Mouse (Mus musculus): ENCODE measurements around the gene Gm10320.

Gene Gm10320

DNA sequence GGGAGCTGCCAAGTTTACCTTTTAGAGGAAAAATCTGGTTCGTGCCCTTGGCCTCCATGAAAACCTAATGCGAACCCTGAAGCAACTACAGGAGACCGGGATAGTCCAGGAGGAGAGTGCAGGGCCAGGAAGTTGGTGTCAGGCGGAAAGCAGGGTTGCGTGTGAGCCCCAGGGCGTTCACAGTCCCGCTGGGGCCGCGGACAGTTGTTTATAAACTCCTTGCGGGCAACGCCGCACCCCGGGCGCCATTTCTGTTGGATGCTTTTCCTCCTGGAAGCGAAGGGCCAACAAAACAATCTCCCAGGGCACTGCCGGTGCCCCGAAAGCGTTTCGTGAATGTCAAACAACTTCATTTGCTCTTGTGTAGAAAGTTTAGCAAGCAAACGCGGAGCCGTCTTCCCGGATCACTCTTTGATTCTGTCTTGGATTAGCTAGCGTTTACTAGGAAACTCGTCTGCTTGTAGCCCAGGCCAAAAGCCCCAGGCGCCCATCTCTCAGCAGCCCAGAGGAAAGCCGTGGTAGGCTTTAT is 11.1 kb upstream of the Gm10320 start:
- no peak for DNase-seq (ENCODE audit: low spot score in 2 of 2)

DNA sequence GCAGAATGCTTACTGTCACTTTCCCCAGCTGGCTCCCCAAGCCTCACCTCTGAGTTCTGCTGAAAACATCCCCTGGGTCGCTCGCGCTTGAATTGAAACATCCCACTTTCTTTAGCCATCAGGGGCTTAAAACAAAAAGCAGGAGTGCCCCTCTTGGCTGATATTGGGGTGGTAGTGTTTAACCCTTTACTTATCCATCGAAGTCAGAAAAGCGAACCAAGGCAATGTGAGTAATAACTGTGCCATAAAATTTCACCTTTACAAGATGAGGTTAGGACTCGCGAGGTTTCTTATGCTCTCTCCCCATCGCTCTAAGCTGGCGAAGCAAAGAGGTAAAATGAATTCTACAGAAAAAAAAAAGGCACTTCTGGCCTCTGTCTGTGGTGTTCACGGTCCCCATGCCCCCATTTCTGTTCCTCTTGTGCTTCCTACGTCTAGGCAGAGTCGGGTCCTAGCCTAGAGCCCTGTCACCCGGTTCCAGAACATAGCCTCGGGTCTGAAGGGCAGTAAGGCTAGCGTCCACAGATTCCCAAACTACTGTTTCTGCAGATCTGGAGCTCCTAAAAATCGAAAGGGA is 10.5 kb upstream of the Gm10320 start:
- no peak for DNase-seq (ENCODE audit: low spot score in 2 of 2)

DNA sequence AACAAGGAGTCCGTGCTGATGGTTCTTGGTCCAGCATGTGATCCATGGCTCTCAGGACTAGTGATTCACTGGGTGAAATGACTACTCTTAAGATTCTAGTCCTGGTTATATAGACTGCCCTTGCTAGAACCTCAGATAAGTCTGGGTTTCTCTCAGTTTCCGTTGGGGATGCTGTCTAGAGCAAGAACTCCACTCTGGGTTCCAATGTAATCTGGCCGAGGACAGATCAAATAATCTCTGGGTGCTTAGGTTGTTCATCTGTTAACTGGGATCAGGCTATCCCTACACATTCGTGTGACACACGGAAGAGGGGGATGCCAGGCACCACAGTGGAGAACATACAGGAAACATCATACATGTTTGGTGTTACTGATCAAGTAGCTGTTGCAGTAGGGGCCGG is 9.5 kb upstream of the Gm10320 start:
- DNase-seq (ENCODE audit: low spot score in 2 of 2) = no peak

DNA sequence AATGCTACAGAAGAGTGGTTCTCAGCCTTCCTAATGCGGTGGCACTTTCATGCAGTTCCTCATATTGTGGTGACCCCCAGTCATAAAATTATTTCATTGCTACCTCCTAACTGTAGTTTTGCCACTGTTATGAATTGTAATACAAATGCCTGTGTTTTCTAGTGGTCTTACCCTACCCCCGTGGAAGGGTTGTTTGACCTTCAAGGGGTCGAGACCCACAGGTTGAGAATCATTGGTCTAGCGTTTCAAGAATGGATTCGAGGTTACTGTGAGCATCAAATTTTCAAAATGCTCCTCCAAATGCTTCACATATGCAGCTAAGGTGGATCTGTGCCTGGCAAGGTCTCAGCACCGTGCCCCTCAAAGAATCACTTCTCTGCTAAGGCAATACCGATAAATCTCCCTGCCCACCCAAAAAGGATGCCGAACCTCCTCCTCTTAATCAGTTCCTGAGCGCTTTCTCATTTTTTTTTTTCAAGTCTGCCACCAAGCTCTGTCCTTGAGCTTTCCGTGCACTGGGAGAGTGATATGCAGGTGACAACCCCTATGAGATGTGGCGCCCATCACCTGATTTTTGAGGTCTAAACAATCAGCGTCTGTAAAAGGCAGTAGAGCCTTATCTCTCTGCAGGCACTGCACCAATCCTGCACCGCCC is 8.8 kb upstream of the Gm10320 start:
- no peak for DNase-seq (ENCODE audit: low spot score in 2 of 2)

DNA sequence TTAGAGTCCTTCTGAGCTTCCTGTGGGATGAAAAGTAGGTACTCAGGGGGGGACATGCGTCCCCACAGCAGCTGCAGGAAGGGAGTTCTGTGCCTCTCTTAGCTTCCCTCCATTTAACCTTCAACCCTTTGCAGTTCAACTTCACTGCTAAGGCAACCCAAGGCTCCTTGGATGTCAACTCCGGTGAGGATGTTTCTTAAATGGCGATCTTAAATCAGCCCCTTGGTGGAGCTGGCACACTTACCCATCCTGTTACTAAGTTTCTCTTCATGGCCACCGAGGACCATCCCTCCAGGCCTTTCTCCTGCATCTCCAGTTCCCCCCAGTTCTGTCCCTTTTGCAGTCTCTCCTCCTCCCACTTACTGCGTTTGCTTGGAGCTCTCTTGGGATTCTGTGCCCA is 6.8 kb upstream of the Gm10320 start:
- no peak for DNase-seq (ENCODE audit: low spot score in 2 of 2)

DNA sequence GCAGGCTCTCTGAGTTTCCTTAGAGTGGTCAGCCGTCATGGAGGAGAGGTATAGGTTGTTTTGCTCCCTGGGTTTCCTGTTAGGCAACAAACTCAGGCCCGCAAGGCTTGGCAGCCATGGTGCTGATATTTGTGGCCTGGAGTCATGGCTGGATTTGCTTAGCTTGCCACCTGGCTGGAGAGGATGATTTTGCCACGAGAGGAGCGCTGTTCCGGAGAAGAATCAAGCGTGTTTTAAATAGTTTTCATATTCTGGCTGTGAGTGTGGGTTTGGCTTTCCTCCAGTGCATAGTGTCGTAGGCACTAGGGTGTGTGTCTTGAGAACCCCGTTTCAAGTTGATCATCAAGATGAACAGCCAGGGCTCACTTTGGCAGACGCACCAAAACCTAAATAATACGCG is 6.3 kb upstream of the Gm10320 start:
- no peak for DNase-seq (ENCODE audit: low spot score in 2 of 2)

DNA sequence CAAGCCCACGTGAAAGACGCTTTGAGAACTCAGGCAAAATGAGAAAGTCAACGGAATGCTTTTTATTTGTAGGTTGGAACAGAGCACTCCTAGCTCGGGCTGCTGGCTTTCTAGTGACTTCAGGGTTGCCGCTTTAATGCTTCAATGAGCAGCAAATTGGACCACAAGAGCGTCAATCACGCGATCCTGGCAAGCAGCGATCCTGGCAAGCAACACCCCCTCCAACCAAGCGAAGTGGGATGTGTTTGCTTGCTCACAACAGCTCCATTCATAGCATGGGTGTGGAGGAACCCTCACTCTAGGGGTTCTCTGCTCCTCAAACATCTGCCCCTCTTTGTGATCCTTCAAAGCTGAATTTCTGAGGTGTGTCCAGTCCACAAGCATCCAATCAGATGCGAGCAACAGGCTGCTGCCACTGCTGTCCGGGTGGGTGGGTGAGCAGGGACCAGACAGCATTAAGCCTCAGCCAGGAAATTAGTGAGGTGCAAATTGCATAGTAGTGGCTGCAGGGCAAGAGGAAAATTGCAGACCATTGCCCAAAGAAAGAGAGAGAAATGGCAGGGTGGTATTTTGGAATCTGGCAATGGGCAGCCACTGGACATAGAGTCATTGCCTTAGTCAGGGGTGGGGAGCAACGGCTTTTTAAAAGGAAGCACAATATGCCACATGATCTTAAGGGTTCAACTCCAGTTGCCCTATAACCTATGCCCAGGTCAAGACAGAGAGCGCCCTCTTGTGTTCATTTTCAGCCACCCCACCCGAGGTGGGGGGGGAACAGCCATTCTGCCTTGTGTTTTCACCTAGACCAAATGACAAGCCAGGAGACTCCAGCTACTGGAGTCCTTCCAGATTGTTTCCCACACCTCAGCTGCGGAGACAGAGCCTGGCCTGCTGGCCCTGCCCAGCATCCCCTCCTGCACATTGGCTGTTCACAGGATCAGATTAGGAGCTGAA is 5.4 kb upstream of the Gm10320 start:
- DNase-seq (ENCODE audit: low spot score in 2 of 2) = no peak

DNA sequence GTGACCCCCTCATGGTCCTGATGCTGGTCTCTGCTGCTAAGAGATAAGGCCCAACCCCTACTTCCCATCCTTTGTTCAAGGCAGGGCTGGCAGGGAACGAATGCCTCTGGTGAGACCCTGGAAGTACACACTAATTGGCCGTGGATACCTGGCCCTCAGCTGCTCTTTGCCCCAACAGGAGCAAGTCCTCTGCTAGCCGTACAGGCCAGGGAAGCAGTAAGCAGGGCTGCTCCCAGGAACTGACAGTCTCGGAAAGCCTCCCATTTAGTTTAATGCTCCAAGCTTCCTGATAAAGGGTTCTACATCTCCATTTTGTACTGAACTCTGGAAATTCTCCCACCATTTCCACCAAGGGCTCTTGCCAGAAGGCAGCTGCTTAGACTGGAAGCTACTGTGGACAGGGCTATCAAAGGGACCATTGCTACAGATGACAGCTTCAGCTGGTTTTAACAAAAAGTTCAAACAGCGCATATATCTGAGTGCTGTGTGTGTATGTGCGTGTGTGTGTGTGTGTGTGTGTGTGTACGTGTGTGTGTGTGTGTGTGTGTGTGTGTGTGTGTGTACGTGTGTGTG is 2.8 kb upstream of the Gm10320 start:
- DNase-seq (ENCODE audit: low spot score in 2 of 2) = no peak

DNA sequence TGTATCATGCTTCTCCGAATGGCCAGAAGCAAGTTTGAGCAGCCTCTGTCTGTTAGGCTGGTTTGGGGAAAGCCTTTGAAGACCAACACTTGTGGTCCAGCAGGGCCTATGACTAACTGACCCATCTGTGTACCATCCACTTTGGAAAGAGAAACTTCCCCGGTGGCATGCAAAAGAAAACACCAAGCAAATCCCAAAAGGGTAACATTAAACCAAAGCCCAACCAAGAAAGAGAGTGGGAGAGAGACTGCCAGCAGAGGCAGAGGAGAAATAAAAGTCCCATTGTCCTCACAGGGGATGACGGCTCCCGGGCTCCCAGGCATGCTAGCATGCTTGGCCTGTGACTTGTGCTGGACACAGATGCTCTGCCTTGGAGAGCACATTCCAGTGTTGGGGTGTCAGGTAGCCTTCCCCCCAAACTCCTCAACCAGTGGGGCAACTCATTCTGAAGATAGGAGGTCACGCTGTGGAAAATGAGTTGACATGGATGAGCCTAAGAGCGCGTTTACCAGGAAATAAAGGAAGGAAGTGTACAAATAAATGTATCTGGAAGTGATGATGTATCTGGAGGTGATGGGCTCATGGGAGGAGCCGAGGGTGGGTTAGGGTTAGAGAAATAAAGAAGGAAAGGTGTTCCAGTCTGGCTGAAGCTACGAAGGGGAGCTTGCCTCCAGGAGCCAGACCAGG is 911 bp upstream of the Gm10320 start:
- no peak for DNase-seq (ENCODE audit: low spot score in 2 of 2)

DNA sequence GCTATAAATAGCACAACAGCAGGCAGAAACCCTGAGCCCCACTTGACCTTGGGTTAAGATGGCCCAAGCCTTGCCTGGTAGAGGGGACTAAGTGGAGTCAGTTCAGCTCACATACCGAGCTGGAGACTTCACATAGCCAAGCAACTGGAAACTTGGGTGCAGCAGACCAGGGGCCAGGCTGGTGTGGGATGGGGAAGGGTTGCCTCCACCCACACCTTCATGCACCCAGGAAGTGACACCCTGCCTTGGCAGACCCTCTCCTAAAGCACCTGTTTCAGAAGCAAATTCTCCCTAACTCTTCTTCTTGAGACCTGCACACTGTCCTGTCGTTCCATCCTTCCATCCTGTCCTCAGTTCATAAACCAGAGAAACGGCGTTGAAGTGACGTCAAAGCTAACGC is 5.1 kb downstream of the Gm10320 start:
- DNase-seq (ENCODE audit: low spot score in 2 of 2) = no peak

DNA sequence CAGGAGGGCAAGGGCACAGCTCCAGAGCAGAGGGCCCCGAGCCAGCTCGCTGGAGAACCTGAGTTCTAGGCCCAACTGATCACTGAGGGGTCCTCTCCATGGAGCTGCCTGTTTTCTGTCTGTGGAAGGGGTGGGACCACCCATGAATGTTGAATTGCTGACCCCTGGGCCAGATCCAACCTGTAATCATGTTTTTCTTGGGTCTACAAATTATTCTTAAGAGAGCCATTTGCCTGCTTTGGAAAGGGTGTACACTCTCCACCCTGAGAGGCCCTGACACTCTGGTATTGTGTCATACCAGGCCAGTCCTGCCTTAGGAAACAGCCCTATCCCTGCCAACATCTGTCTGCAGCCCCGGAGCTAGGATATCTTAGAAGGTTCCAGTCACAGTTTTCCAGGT is 5.6 kb downstream of the Gm10320 start:
- no peak for DNase-seq (ENCODE audit: low spot score in 2 of 2)

DNA sequence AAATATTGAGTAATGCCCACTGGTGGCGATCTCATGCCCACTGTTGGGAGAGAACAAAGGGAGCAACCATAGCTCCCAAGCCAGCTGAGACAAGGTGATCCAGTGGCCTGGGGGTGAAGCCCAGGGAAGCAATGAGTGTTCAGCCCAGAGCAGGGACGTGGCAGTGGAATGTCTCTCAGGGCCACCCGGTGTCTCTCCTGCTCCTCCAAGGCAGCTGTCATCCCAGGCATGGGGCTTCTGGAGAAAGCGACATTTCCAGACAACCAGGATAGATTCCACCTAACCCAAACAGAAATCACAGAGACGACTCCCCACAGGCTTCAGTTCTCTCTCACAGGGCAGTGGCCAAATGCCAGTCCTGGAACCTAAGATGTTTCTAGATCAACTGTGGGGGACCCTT is 6.4 kb downstream of the Gm10320 start:
- DNase-seq (ENCODE audit: low spot score in 2 of 2) = no peak

DNA sequence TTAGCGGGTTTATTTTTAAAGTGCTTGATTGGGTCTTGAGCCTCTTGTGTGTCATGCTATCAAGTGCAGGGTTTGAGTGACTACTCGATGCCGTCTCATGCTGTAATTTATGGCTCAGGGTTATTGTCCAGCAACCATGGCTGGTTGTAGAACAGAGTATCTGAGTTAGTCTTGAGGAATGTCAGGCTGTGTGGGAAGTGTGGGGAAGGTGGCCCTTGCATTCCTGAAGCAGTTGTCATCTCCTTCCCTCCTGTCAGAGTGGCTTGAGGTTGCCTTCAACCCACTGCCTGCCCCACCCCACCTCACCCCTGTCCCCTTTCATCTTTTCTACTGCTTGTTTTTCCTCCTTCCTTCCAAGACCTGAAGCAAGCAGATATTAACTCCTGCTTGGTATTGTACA is 13.8 kb downstream of the Gm10320 start:
- no peak for DNase-seq (ENCODE audit: low spot score in 2 of 2)

DNA sequence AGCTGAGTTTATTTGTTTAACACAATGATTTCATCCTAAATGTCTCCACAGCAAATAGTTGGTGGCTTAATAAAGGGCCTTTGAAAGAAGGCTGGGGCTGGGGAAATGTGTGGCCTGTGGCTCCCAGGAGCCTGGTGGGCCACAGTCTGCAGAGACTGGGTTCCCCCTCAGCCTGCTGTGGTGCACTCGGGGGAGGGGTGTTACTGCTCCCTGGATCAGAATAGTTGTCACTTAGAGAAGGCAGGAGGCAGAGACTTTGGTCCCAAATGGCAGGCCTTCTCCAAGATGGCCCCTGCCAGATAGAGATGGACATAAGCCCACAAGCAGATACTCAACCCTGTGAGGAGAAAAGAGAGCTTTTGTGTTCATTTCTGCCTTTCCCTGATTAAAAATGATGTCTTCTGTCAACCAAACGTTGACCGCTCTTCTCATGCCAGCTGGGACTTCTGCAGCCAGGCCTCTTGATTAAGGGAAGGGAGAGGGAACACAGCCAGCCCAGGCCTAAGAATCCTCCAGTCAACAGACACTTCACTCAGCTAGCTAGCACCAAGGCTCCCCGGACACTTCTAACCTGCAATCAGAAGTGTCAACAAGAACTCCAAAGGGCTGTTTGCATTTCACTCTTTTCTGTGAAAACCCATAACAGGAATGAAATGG is 14.8 kb downstream of the Gm10320 start:
- no peak for DNase-seq (ENCODE audit: low spot score in 2 of 2)

DNA sequence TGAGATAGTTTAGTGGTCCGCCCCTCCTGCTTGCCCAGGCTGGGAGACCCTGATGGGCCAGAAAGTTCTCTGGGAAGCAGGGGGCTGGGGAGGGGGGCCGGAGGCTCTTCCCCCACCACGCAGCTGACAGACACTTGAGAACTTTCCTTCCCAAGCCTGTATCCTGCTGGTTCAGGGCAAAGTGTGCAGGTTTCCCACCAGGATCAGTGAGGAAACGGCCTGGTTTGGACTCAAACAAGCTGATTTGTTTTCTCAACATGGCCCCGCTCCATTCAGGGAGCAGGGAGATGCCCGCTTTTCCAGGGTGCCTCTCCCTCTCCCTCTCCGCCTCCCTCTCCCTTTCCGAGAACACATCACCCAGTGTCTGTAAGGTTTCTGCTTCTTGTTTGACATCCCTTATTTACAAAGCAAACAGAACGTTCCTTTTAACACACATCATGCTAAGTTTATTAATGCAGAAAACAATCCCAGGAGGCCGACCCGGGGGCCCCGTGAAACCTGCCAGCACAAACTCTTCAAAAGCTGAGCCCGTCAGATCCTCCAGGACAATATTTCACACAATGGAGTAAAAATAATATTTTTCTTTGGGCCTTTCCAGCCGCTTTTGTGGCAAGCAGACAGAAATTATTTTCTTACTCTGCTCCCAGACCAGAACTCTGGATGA is 15.5 kb downstream of the Gm10320 start:
- DNase-seq (ENCODE audit: low spot score in 2 of 2) = peak in 1 of 2 experiments; percentile 11

DNA sequence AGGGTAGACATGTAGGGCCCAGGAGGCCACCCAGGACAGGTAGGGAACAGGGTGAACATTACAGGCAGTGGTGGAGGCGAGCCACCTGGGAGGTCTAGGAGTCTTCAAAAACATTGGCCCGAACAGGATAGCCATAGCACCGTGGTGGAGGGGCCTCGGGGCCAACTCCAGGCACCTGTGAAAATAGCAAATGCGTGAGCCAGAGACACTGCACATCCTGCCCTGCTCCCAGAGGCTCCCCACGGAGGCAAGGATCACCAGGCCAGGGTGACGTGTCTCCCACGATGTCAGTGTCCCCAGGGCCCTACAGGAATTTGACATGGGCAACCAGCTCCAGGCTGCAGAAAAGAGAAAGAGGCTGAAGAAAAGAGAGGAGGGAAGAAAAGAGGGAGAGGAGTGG is 16.1 kb downstream of the Gm10320 start:
- DNase-seq (ENCODE audit: low spot score in 2 of 2) = no peak

DNA sequence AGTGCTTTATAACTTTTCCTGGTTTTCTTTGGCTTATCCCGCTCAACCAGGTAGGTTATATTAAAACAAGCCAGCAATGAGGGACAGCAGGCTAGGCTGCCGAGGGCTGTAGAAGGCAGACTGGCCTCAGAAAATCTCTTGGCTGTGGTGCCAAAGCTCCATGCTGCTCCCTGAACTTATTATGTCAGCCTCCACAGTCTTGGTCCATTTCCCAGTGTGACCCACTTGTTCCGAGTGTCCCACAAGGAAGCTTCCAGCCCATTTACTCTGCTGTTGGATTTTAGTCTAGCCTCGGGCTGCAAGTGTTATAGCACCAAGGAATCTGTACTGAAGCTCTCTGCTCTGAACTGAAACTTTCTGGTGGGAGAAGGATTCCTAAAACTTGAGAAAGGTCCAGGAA is 18.8 kb downstream of the Gm10320 start:
- DNase-seq (ENCODE audit: low spot score in 2 of 2) = no peak

DNA sequence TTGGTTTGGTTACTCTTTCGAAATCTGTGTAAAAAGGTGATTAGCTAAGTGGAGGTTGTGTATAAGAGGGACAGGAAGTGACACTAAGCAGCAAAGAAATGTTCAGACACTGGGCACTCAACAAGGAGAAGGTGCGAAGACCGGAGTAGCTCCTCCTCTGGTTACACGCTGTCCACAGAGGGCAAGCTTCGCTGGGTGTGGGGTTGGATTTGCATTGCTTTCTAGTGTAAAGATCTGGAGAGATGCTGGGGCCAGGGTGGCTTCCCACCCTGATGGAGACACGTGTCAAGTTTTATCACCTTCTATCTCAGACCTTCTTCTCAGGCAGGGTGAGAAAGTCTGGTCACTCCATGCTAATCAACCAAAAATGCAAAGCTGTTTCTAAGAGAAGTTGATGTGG is 20.0 kb downstream of the Gm10320 start:
- no peak for DNase-seq (ENCODE audit: low spot score in 2 of 2)

DNA sequence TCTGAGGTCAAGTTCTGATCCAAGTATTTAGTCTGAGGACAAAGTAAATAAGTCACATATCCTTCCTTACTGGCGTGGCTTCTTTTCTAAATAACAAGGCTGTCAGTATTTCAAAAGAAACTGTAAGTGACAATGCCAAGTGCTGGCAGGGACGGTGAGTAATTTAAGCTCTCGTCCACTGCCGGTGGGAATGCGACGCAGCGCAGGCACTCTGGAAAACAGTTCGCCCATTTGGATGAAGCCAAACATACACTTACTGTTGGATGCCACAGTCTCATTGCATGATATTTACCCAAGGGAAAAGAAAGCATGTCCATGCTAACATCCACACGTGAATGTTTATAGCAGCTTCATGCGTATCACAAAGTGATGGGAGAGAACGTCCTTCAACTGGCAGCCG is 21.5 kb downstream of the Gm10320 start:
- no peak for DNase-seq (ENCODE audit: low spot score in 2 of 2)

DNA sequence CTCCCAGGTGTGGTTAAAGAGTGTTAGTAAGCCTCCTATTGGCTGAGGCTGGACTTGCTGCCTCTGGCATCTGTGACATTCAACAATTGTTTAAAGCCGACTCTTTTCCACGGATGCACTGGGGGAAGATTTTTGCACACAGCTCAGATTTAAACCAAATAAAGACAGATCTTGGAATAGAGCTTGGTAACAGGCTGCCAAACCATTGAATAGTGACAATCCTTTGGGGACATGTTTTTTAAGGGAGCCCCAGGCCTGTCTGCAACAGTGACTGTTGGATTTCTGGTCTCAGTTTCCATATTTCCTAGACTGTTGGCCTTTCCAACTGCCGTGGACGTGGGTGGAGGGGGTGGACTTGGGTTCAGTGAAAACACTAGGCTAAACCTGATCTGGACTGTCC is 21.9 kb downstream of the Gm10320 start:
- peak in 1 of 2 experiments; percentile 7 for DNase-seq (ENCODE audit: low spot score in 2 of 2)

DNA sequence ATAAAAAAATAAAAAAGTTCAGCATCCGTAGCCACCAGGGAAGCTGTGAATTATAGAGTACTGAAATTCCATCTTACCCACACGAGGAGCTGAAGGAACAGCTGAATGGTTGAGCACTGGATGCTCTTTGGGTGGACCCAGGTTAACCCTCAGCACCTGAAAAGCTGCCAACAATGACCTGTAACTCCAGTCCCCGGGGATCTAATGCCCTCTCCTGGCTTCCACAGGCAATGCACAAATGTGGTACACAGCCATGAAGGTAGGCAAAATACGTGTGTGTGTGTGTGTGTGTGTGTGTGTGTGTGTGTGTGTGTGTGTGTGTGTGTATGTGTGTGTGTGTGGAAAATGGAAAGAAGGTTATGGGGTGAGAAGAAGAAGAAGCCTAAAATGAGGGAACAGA is 30.3 kb downstream of the Gm10320 start:
- no peak for DNase-seq (ENCODE audit: low spot score in 2 of 2)
